Mouse (Mus musculus): ENCODE data around the gene Bpifb5. TPM values are rescaled to one million over a fixed set of nuclear protein-coding genes. Genes with fewer than 3 reads are reported as not detected.
"Not testable (repeated sequence)": the region's sequence is repeated elsewhere in the genome, so short reads cannot be mapped to it uniquely, and the experiment has no call there.

Gene Bpifb5
- polyA plus RNA-seq, 1 experiment from 2014 or later: 0.36 TPM

- no peaks in the 10 kb centered on the region for H3K4me1 ChIP-seq
- H3K4me3 ChIP-seq (replicated peaks): no peak overlapping the region
- H3K9ac ChIP-seq: no peak overlapping the region
- no peaks in the 10 kb centered on the region for H3K36me3 ChIP-seq
- H3K9me3 ChIP-seq: no peaks in the 10 kb centered on the region
- no peaks in the 10 kb centered on the region for H3K27me3 ChIP-seq (replicated peaks)
- no peak for ATAC-seq (ENCODE audit: insufficient read depth, low FRiP score, low read depth)
- H3K4me2 ChIP-seq: no peak overlapping the region
- WGBS: 91% methylated on average over 4 of the region's 4 CpGs
- H3K27ac ChIP-seq: no peak overlapping the region
These were observed 18.9 kb upstream of the Bpifb5 start for GRCm38 (mm10) chr2:154204630-154205029.

- no peak overlapping the region for H3K4me3 ChIP-seq (replicated peaks)
- WGBS: 58% methylated on average over 7 of the region's 7 CpGs
- H3K9me3 ChIP-seq: no peaks in the 10 kb centered on the region
- no peak overlapping the region for H3K4me2 ChIP-seq
- no peak overlapping the region for H3K9ac ChIP-seq
- H3K36me3 ChIP-seq: no peaks in the 10 kb centered on the region
- ATAC-seq (ENCODE audit: insufficient read depth, low FRiP score, low read depth): no peak
- H3K27me3 ChIP-seq (replicated peaks): no peaks in the 10 kb centered on the region
- no peak overlapping the region for H3K27ac ChIP-seq
- H3K4me1 ChIP-seq: no peaks in the 10 kb centered on the region
These were observed 16.6 kb upstream of the Bpifb5 start for GRCm38 (mm10) chr2:154206908-154207307.

DNA sequence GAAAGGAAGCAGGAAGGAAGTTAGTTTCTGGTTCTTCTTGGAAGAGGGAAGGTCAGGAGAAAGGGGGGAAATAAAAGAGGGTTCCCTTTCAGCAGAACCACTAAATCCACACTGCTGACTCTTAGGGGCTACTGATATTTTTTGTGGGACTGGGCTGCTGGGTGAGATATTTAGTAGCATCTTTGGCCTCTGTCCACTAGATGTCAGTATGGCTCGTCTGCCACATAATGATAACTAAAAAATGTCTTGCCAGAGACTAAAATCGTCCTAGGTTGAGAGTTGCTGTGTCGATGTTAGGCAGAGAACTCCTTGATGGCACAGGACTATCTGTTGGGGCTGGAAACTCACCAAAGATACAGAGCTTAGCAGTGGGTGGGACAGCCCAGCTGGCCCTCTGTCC, 14.4 kb upstream of the Bpifb5 start:
- no peak overlapping the region for H3K4me3 ChIP-seq (replicated peaks)
- no peaks in the 10 kb centered on the region for H3K27me3 ChIP-seq (replicated peaks)
- no peak overlapping the region for H3K4me2 ChIP-seq
- H3K27ac ChIP-seq: no peak overlapping the region
- WGBS: 8% methylated on average over 3 of the region's 3 CpGs
- H3K4me1 ChIP-seq: no peaks in the 10 kb centered on the region
- no peak for ATAC-seq (ENCODE audit: insufficient read depth, low FRiP score, low read depth)
- H3K36me3 ChIP-seq: no peaks in the 10 kb centered on the region
- no peak overlapping the region for H3K9ac ChIP-seq
- no peaks in the 10 kb centered on the region for H3K9me3 ChIP-seq

GRCm38 (mm10) chr2:154211121-154211520, 12.4 kb upstream of the Bpifb5 start:
- Histone ChIP-seq H3K27ac (no peak overlapping the region), H3K9me3 (no peaks in the 10 kb centered on the region), H3K4me3 (replicated peaks) (no peak overlapping the region), H3K4me1 (no peaks in the 10 kb centered on the region), H3K36me3 (no peaks in the 10 kb centered on the region), H3K4me2 (no peak overlapping the region), H3K9ac (no peak overlapping the region), H3K27me3 (replicated peaks) (no peaks in the 10 kb centered on the region)
- WGBS: 33% methylated on average over 1 of the region's 1 CpGs
- ATAC-seq (ENCODE audit: insufficient read depth, low FRiP score, low read depth): no peak

- H3K4me2 ChIP-seq: no peak overlapping the region
- H3K36me3 ChIP-seq: no peaks in the 10 kb centered on the region
- no peak overlapping the region for H3K27ac ChIP-seq
- no peaks in the 10 kb centered on the region for H3K9me3 ChIP-seq
- H3K9ac ChIP-seq: no peak overlapping the region
- H3K4me3 ChIP-seq (replicated peaks): no peak overlapping the region
- no peaks in the 10 kb centered on the region for H3K27me3 ChIP-seq (replicated peaks)
- WGBS: 83% methylated on average over 4 of the region's 4 CpGs
- no peaks in the 10 kb centered on the region for H3K4me1 ChIP-seq
- no peak for ATAC-seq (ENCODE audit: insufficient read depth, low FRiP score, low read depth)
These were observed 11.7 kb upstream of the Bpifb5 start for GRCm38 (mm10) chr2:154211881-154212280.

DNA sequence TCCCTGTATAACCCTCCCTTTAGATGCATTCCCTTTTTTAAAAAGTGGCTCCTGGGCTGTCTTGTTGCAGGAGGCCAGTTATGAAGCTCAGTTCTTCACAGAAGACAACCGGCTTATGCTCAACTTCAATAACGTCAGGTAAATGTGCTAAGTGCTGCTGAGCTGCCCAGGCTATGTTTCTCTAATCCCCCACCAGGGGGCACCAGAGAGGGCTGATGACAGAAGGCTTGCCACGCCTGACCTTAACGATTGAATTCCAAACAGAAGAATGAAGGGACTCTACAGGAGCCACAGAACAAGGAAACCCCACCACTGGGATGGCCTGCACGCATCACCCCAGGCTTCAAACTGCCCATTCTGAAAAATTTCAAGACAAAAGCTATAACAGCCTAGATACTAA, 8.4 kb upstream of the Bpifb5 start:
- no peak overlapping the region for H3K4me3 ChIP-seq (replicated peaks)
- no peaks in the 10 kb centered on the region for H3K27me3 ChIP-seq (replicated peaks)
- H3K4me1 ChIP-seq: no peaks in the 10 kb centered on the region
- H3K27ac ChIP-seq: no peak overlapping the region
- no peak overlapping the region for H3K9ac ChIP-seq
- 17% methylated on average over 5 of the region's 5 CpGs for WGBS
- no peak overlapping the region for H3K4me2 ChIP-seq
- ATAC-seq (ENCODE audit: insufficient read depth, low FRiP score, low read depth): 0 out of 2 replicates have a peak, but pooled peaks have one; percentile 13
- no peaks in the 10 kb centered on the region for H3K36me3 ChIP-seq
- H3K9me3 ChIP-seq: no peaks in the 10 kb centered on the region

- Histone ChIP-seq H3K4me3 (replicated peaks) (no peak overlapping the region), H3K4me2 (no peak overlapping the region), H3K36me3 (no peaks in the 10 kb centered on the region), H3K9ac (no peak overlapping the region), H3K27me3 (replicated peaks) (no peaks in the 10 kb centered on the region), H3K27ac (no peak overlapping the region), H3K4me1 (peaks cover 7% of the 10 kb centered on the region), H3K9me3 (no peaks in the 10 kb centered on the region)
- 71% methylated on average over 5 of the region's 5 CpGs for WGBS
- no peak for ATAC-seq (ENCODE audit: insufficient read depth, low FRiP score, low read depth)
These were observed 3.6 kb upstream of the Bpifb5 start for GRCm38 (mm10) chr2:154219950-154220349.

DNA sequence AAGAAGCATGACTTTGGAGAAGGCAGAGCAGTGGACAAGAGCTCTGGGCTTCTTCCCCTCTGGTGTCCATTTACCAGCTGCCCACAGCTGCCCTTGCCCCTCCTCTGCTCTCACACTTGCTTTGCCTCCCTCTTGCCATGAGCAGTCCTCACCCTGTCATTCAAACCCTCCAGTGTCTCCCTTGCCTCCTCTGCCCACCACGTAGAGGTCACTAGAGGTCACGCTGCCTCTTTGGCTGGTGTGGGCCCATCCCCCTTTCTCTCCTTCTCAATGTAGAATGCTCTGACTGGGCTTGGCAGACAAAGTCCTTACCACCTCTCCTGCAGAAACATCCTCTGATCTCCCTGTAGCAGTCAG, 353 bp downstream of the Bpifb5 start:
- Histone ChIP-seq H3K9ac (no peak overlapping the region), H3K9me3 (no peaks in the 10 kb centered on the region), H3K4me1 (peaks cover 7% of the 10 kb centered on the region), H3K27me3 (replicated peaks) (no peaks in the 10 kb centered on the region), H3K4me3 (replicated peaks) (no peak overlapping the region), H3K27ac (no peak overlapping the region), H3K4me2 (no peak overlapping the region), H3K36me3 (no peaks in the 10 kb centered on the region)
- WGBS: 5% methylated on average over 2 of the region's 2 CpGs
- no peak for ATAC-seq (ENCODE audit: insufficient read depth, low FRiP score, low read depth)

DNA sequence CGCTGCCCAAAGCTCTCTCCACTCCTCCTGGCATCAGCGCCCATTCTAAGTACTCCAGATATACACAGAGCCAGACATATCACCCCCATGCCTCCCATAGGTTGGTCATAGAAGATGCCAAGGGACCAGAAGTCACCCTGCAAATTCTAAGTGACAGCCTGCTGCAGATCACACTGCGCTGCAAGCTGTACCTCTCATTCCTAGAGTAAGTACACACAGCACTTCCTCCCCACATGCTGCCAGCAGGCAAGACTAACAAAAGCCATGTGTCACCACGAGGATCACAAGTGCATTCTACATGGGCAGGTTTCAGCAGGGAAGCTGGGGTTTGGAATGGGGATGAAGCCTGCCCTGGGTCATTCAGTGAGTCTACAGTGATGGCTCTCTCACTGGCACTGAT, 3.4 kb downstream of the Bpifb5 start:
- no peak overlapping the region for H3K4me3 ChIP-seq (replicated peaks)
- no peaks in the 10 kb centered on the region for H3K27me3 ChIP-seq (replicated peaks)
- H3K4me1 ChIP-seq: peaks cover 7% of the 10 kb centered on the region
- no peak overlapping the region for H3K27ac ChIP-seq
- H3K9ac ChIP-seq: no peak overlapping the region
- no peak overlapping the region for H3K4me2 ChIP-seq
- 70% methylated on average over 4 of the region's 4 CpGs for WGBS
- no peaks in the 10 kb centered on the region for H3K36me3 ChIP-seq
- no peaks in the 10 kb centered on the region for H3K9me3 ChIP-seq
- ATAC-seq (ENCODE audit: insufficient read depth, low FRiP score, low read depth): no peak

DNA sequence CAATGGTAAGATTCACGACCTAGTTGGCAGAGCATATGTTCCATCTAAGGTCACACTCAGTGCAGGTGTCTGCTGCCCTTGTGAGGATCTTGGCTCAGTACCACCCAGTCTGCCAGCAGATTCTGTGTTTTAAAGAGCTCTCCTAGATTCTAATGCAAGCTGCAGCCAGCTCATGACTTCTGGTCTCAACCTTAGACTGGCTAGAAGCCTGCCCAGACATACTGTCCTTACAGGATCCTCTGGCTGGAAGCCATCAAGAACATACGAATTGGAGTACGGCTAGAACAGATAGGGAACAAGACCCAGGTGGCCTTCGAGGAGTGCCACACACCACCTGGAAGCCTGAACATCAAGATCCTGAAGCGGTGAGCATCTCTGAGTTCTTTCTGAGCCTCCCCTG, 4.3 kb downstream of the Bpifb5 start:
- no peaks in the 10 kb centered on the region for H3K27me3 ChIP-seq (replicated peaks)
- no peak overlapping the region for H3K4me3 ChIP-seq (replicated peaks)
- no peak overlapping the region for H3K4me2 ChIP-seq
- no peak for ATAC-seq (ENCODE audit: insufficient read depth, low FRiP score, low read depth)
- H3K9me3 ChIP-seq: no peaks in the 10 kb centered on the region
- H3K4me1 ChIP-seq: peaks cover 7% of the 10 kb centered on the region
- H3K36me3 ChIP-seq: no peaks in the 10 kb centered on the region
- no peak overlapping the region for H3K9ac ChIP-seq
- WGBS: 70% methylated on average over 5 of the region's 5 CpGs
- H3K27ac ChIP-seq: no peak overlapping the region

- 87% methylated on average over 6 of the region's 6 CpGs for WGBS
- H3K27me3 ChIP-seq (replicated peaks): no peaks in the 10 kb centered on the region
These were observed 9.9 kb downstream of the Bpifb5 start for GRCm38 (mm10) chr2:154233426-154233825.

GRCm38 (mm10) chr2:154240771-154241170, 17.2 kb downstream of the Bpifb5 start:
- Histone ChIP-seq H3K4me1 (no peaks in the 10 kb centered on the region), H3K4me2 (no peak overlapping the region), H3K27me3 (replicated peaks) (no peaks in the 10 kb centered on the region), H3K4me3 (replicated peaks) (no peak overlapping the region), H3K27ac (no peak overlapping the region), H3K36me3 (no peaks in the 10 kb centered on the region), H3K9ac (no peak overlapping the region), H3K9me3 (no peaks in the 10 kb centered on the region)
- no peak for ATAC-seq (ENCODE audit: insufficient read depth, low FRiP score, low read depth)
- WGBS: 67% methylated on average over 6 of the region's 6 CpGs

More at GRCm38 (mm10) chr2:154233426-154233825, 9.9 kb downstream of the Bpifb5 start:
- Histone ChIP-seq H3K4me2 (no peak overlapping the region), H3K36me3 (no peaks in the 10 kb centered on the region), H3K4me3 (replicated peaks) (no peak overlapping the region), H3K9me3 (no peaks in the 10 kb centered on the region), H3K9ac (no peak overlapping the region), H3K27ac (no peak overlapping the region), H3K4me1 (no peaks in the 10 kb centered on the region)
- ATAC-seq (ENCODE audit: insufficient read depth, low FRiP score, low read depth): no peak

DNA sequence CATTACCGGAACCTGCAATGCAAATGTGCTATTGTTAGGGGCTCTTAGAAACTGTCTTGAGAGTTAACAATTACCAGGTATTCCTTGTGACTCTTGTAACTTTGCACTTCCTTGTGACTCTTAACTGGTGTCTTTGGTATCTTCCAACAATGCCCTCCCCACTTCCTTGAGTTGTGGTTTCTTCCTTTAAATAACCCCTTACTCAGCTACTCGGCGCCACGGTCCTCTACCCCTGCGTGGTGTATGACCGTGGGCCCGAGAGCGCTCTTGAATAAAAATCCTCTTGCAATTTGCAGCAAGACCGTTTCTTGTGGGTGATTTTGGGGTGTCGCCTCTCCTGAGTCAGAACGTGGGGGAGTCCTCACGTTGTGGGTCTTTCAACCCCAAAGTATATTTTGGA, 19.2 kb downstream of the Bpifb5 start:
- H3K4me2 ChIP-seq; H3K27me3 ChIP-seq (replicated peaks); H3K9me3 ChIP-seq; H3K4me3 ChIP-seq (replicated peaks); H3K27ac ChIP-seq; H3K36me3 ChIP-seq; H3K4me1 ChIP-seq; ATAC-seq (ENCODE audit: insufficient read depth, low FRiP score, low read depth); H3K9ac ChIP-seq: not testable (repeated sequence)
- WGBS: 95% methylated on average over 11 of the region's 12 CpGs

Data from stomach, embryonic 15.5 days (tissue).